9 mouse cellular contexts compared by ENCODE assay signal in the genomic region with DNA sequence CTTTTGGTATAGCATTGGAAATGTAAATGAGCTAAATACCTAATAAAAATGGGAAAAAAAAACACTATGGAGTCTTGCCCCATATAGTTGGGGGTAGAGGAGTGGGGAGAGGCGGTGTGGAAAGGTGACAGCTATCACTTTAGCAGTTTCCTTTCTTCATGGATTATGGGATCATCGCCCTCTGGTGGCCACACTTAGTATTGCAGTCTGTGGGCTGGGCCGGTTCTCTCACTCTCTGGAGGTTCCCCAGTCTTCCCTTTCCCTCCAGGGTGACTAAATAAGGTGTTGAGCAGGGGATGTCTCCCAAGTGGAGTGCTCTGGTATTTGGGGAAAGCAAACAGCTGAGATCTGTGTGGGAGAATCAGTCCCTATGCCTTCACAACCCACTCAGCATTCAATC. TPM values are rescaled to one million over a fixed set of nuclear protein-coding genes. Genes with fewer than 3 reads are reported as not detected.
DNase-seq lines count a peak whose midpoint lies in the region; ATAC-seq and TF ChIP-seq lines count a peak whose summit lies in the region.
"Had no signal": no experiment of that assay in that cellular context is flagged by ENCODE, and none has a peak within 500 bp of the region (broad histone marks: within the 10 kb centered on the region; RNA-seq: fewer than 3 reads in every experiment).

No protein-coding gene starts in this region.

- TF ChIP-seq POLR2A in liver, adult 2 months (IDR thresholded peaks at IDR 0.05; ENCODE audit: extremely low read depth, insufficient read depth, low read length), result no peak
- TF ChIP-seq POLR2A in olfactory bulb, adult 2 months (IDR thresholded peaks at IDR 0.05; ENCODE audit: insufficient read depth, low read depth, low read length), result no peak

- no peaks in the 10 kb centered on the region for H3K79me2 ChIP-seq in liver, adult 2 months (ENCODE audit: control insufficient read depth, insufficient read depth, low read length)

- H3K36me3 ChIP-seq in kidney, embryonic 14.5 days (ENCODE audit: control insufficient read depth, insufficient read depth, low read length), result no peaks in the 10 kb centered on the region
- no peaks in the 10 kb centered on the region for H3K36me3 ChIP-seq in liver, adult 2 months (ENCODE audit: control insufficient read depth, insufficient read depth, low read length)

- no peaks in the 10 kb centered on the region for H3K9me3 ChIP-seq in kidney, embryonic 14.5 days (ENCODE audit: control insufficient read depth, low read length)

- DNase-seq in A20 (ENCODE audit: low read depth, low spot score), result peak; percentile 54
- DNase-seq in cerebellum, postnatal 4 days (ENCODE audit: low spot score in 2 of 2), result peak; percentile 68 to 82
- DNase-seq in gastrocnemius, adult 8-10 months (ENCODE audit: low spot score in 2 of 2), result peak; percentile 58 to 76
- DNase-seq in liver, adult 2 months (ENCODE audit: extremely low read depth, low read depth, low spot score), result peak; percentile 18
- peak; percentile 72 for DNase-seq in thymus, postnatal 0 days (ENCODE audit: low spot score)

- ATAC-seq in activated CD4-positive, CD25-positive, alpha-beta regulatory T cell, adult 4 months, result peak; percentile 43
- 0 out of 2 replicates have a peak, but pooled peaks have one; percentile 53 for ATAC-seq in kidney, embryonic 14.5 days (ENCODE audit: low FRiP score, low TSS enrichment)

- peak; percentile 77 for TF ChIP-seq CTCF in liver, adult 2 months (IDR thresholded peaks at IDR 0.05; ENCODE audit: low read depth, low read length)
- 0 out of 2 replicates have a peak, but pooled peaks have one; percentile 16 for TF ChIP-seq CTCF in olfactory bulb, adult 2 months (IDR thresholded peaks at IDR 0.05; ENCODE audit: insufficient read depth, low read depth, low read length)

- H3K27ac ChIP-seq in kidney, embryonic 14.5 days (ENCODE audit: low read depth, low read length), result no peak overlapping the region
- H3K27ac ChIP-seq in liver, adult 2 months (replicated peaks; ENCODE audit: insufficient read depth, low read depth, low read length), result no peak overlapping the region
- H3K27ac ChIP-seq in olfactory bulb, adult 2 months (ENCODE audit: insufficient read depth, low read depth, low read length), result no peak overlapping the region

- 2% methylated on average over 3 of the region's 3 CpGs for WGBS in kidney, embryonic 14.5 days
- 9% methylated on average over 3 of the region's 3 CpGs for WGBS in liver, adult 2 months
- WGBS in olfactory bulb, adult 2 months, result 6% methylated on average over 3 of the region's 3 CpGs

- no peaks in the 10 kb centered on the region for H3K4me1 ChIP-seq in kidney, embryonic 14.5 days (ENCODE audit: control insufficient read depth, insufficient read depth, low read length)
- no peaks in the 10 kb centered on the region for H3K4me1 ChIP-seq in liver, adult 2 months (ENCODE audit: control insufficient read depth, insufficient read depth, low read length)
- no peaks in the 10 kb centered on the region for H3K4me1 ChIP-seq in olfactory bulb, adult 2 months (ENCODE audit: control insufficient read depth, insufficient read depth, low read length)

- H3K9ac ChIP-seq in kidney, embryonic 14.5 days (ENCODE audit: low read depth, low read length), result no peak overlapping the region
- no peak overlapping the region for H3K9ac ChIP-seq in liver, adult 2 months (ENCODE audit: low read depth, low read length)

- no peaks in the 10 kb centered on the region for H3K27me3 ChIP-seq in kidney, embryonic 14.5 days (ENCODE audit: control insufficient read depth, insufficient read depth, low read length)
- no peaks in the 10 kb centered on the region for H3K27me3 ChIP-seq in liver, adult 2 months (ENCODE audit: control insufficient read depth, insufficient read depth, low read length)

- H3K4me3 ChIP-seq in kidney, embryonic 14.5 days (ENCODE audit: low read length), result no peak overlapping the region
- H3K4me3 ChIP-seq in liver, adult 2 months (ENCODE audit: insufficient read depth, low read depth, low read length), result no peak overlapping the region
- no peak overlapping the region for H3K4me3 ChIP-seq in olfactory bulb, adult 2 months (ENCODE audit: insufficient read depth, low read depth, low read length)
- H3K4me3 ChIP-seq: erythroblast, embryonic 14.5 days had no signal

- no peak overlapping the region for H3K4me2 ChIP-seq in kidney, embryonic 14.5 days (replicated peaks; ENCODE audit: low read depth, low read length)

RNA-seq across cellular contexts. Expression of gene Kifc3, which starts 33.1 kb away (rescaled TPM):
- 1 to 10 TPM in 1 of 2 experiments, not detected in 1; 1.3 TPM for polyA plus RNA-seq in activated CD4-positive, CD25-positive, alpha-beta regulatory T cell, adult 4 months (2017; shearing (Covaris generic))
- total RNA-seq in gastrocnemius, adult 8-10 months (2022), result 10 to 100 TPM in 1 of 4 experiments, 1 to 10 TPM in 3; 6.0 to 11.3 (median 8.5) TPM
- polyA plus RNA-seq in kidney, embryonic 14.5 days (2014; fragmentation: Nextera tagmentation; extraction: Ambion mirVana), result 13.5 and 19.8 TPM in 2 replicates
- total RNA-seq in liver, adult 2 months (2014; rRNA removed), result 6.8 and 9.3 TPM in 2 replicates
- 17.3 and 28.3 TPM in 2 replicates for polyA plus RNA-seq in liver, adult 2 months (2012; rRNA removed)
- polyA plus RNA-seq in olfactory bulb, adult 2 months (2012; ENCODE audit: insufficient read depth, insufficient read length, low replicate concordance, missing spikeins), result not detected in 2 replicates
- 8.6 and 8.7 TPM in 2 replicates for polyA plus RNA-seq in thymus, postnatal 0 days (2015; fragmentation: Nextera tagmentation; extraction: Ambion mirVana)

Comparison
In these comparisons a context has a peak if more than half of its experiments do, and no peak if none do; other contexts are left out.
1. DNase-seq: peak in every context shown above with its lines; median percentile 75 in cerebellum, postnatal 4 days; 72 in thymus, postnatal 0 days; 67 in gastrocnemius, adult 8-10 months; 54 in A20; 18 in liver, adult 2 months.